Mouse (Mus musculus): ENCODE results near the gene Gpr146. TPM values are rescaled to one million over a fixed set of nuclear protein-coding genes. Genes with fewer than 3 reads are reported as not detected.

Gene Gpr146
- total RNA-seq, 2 experiments from 2014 or later, result 6.3 to 6.7 TPM

- no peak for ATAC-seq (replicated peaks; ENCODE audit: poor library complexity)
Measured at GRCm38 (mm10) chr5:139423026-139423865, 45.7 kb downstream of the Gpr146 start, which contains the start of gene Gper1. Gene Gper1 (plus strand): TSS chr5:139423151.

GRCm38 (mm10) chr5:139425198-139425597, 47.7 kb downstream of the Gpr146 start:
- ATAC-seq (replicated peaks; ENCODE audit: poor library complexity), result no peak

- no peak for ATAC-seq (replicated peaks; ENCODE audit: poor library complexity)
Measured at GRCm38 (mm10) chr5:139427001-139427400, 49.5 kb downstream of the Gpr146 start.

GRCm38 (mm10) chr5:139427989-139428388, 50.5 kb downstream of the Gpr146 start:
- ATAC-seq (replicated peaks; ENCODE audit: poor library complexity), result peak; percentile 56

GRCm38 (mm10) chr5:139429818-139430341, 52.4 kb downstream of the Gpr146 start:
- 0 out of 2 replicates have a peak, but pooled peaks have one; percentile 32 for ATAC-seq (replicated peaks; ENCODE audit: poor library complexity)

GRCm38 (mm10) chr5:139432333-139432732, 54.8 kb downstream of the Gpr146 start:
- ATAC-seq (replicated peaks; ENCODE audit: poor library complexity), result no peak

GRCm38 (mm10) chr5:139432747-139433508, 55.4 kb downstream of the Gpr146 start:
- ATAC-seq (replicated peaks; ENCODE audit: poor library complexity), result no peak

- no peak for ATAC-seq (replicated peaks; ENCODE audit: poor library complexity)
Measured at GRCm38 (mm10) chr5:139433842-139434568, 56.5 kb downstream of the Gpr146 start.

GRCm38 (mm10) chr5:139434940-139435339, 57.4 kb downstream of the Gpr146 start:
- ATAC-seq (replicated peaks; ENCODE audit: poor library complexity), result no peak

- no peak for ATAC-seq (replicated peaks; ENCODE audit: poor library complexity)
Measured at GRCm38 (mm10) chr5:139437769-139438168, 60.3 kb downstream of the Gpr146 start.

- ATAC-seq (replicated peaks; ENCODE audit: poor library complexity), result no peak
Measured at GRCm38 (mm10) chr5:139438440-139438839, 60.9 kb downstream of the Gpr146 start.

- no peak for ATAC-seq (replicated peaks; ENCODE audit: poor library complexity)
Measured at GRCm38 (mm10) chr5:139440451-139440850, 63.0 kb downstream of the Gpr146 start.

- no peak for ATAC-seq (replicated peaks; ENCODE audit: poor library complexity)
Measured at GRCm38 (mm10) chr5:139440926-139441725, 63.6 kb downstream of the Gpr146 start.

- ATAC-seq (replicated peaks; ENCODE audit: poor library complexity), result no peak
Measured at GRCm38 (mm10) chr5:139441726-139442018, 64.2 kb downstream of the Gpr146 start.

- ATAC-seq (replicated peaks; ENCODE audit: poor library complexity), result no peak
Measured at GRCm38 (mm10) chr5:139442428-139442827, 64.9 kb downstream of the Gpr146 start.

GRCm38 (mm10) chr5:139442962-139443361, 65.5 kb downstream of the Gpr146 start:
- no peak for ATAC-seq (replicated peaks; ENCODE audit: poor library complexity)

- no peak for ATAC-seq (replicated peaks; ENCODE audit: poor library complexity)
Measured at GRCm38 (mm10) chr5:139445258-139445657, 67.8 kb downstream of the Gpr146 start.
